Mouse (Mus musculus) MEL (cell line): ENCODE measurements around the gene Dlg2. TPM values are rescaled to one million over a fixed set of nuclear protein-coding genes. Genes with fewer than 3 reads are reported as not detected.

Source experiments
- DNase-seq: peaks from one replicate; pipeline ENCODE4 v3.0.0; 2011; ENCODE audit warnings: low read depth, low spot score
- H3K27ac ChIP-seq: 2 replicates; pipeline ENCODE4 v1.5.1; 2012; ENCODE audit warnings: low read depth, mild to moderate bottlenecking, control low read depth, low read length, moderate library complexity; ENCODE audit not compliant: control insufficient read depth
- H3K27me3 ChIP-seq, 2 experiments: fragments of 150-350 bp in 1 of 2; sonication (generic) in 1 of 2; 2 replicates each; pipeline ENCODE4 v1.6.1; 2012; ENCODE audit warnings: low read length in 2 of 2, mild to moderate bottlenecking in 2 of 2, improper control_type of control experiment in 1 of 2, moderate library complexity in 1 of 2; ENCODE audit not compliant: insufficient read depth in 2 of 2, control insufficient read depth in 1 of 2
- H3K36me3 ChIP-seq, 2 experiments: 2 replicates each; pipeline ENCODE4 v1.6.1; 2012 to 2014; ENCODE audit warnings: low read length in 2 of 2, improper control_type of control experiment in 1 of 2, inconsistent platforms in 1 of 2, mild to moderate bottlenecking in 1 of 2; ENCODE audit not compliant: insufficient read depth in 2 of 2, control insufficient read depth in 1 of 2
- H3K4me1 ChIP-seq, 2 experiments: fragments of 150-350 bp in 1 of 2; sonication (generic) in 1 of 2; 2 replicates each; pipeline ENCODE4 v1.6.1; 2012; ENCODE audit warnings: low read length in 2 of 2, improper control_type of control experiment in 1 of 2, mild to moderate bottlenecking in 1 of 2; ENCODE audit not compliant: insufficient read depth in 2 of 2, control insufficient read depth in 1 of 2
- H3K4me3 ChIP-seq, 2 experiments: fragments of 150-350 bp in 1 of 2; sonication (generic) in 1 of 2; 2 replicates each; pipeline ENCODE4 v1.5.1; 2012; ENCODE audit warnings: low read depth in 2 of 2, low read length in 2 of 2, mild to moderate bottlenecking in 2 of 2, moderate library complexity in 2 of 2, control low read depth in 1 of 2, improper control_type of control experiment in 1 of 2; ENCODE audit not compliant: control insufficient read depth in 1 of 2, insufficient read depth in 1 of 2
- H3K79me2 ChIP-seq: 2 replicates; pipeline ENCODE4 v1.6.1; 2012; ENCODE audit warnings: mild to moderate bottlenecking, low read length, moderate library complexity; ENCODE audit not compliant: control insufficient read depth, poor library complexity, insufficient read depth
- H3K9ac ChIP-seq: 2 replicates; pipeline ENCODE4 v1.6.1; 2012; ENCODE audit warnings: low read depth, mild to moderate bottlenecking, control low read depth, low read length, moderate library complexity; ENCODE audit not compliant: control insufficient read depth, poor library complexity, severe bottlenecking
- H3K9me3 ChIP-seq: fragments of 150-350 bp; sonication (generic); replicated peaks from 2 replicates; pipeline ENCODE4 v1.6.1; 2012; ENCODE audit warnings: mild to moderate bottlenecking, low read length, improper control_type of control experiment, moderate library complexity; ENCODE audit not compliant: insufficient read depth
- CHD1 ChIP-seq: IDR thresholded peaks from 2 replicates; pipeline ENCODE4 v1.6.1; 2012; ENCODE audit warnings: low read depth, mild to moderate bottlenecking, inconsistent platforms, low read length, improper control_type of control experiment
- CHD2 ChIP-seq: IDR thresholded peaks from 2 replicates; pipeline ENCODE4 v1.6.1; 2011; ENCODE audit warnings: low read length, improper control_type of control experiment
- CTCF ChIP-seq, 3 experiments: IDR thresholded peaks in 2 of 3; conservative IDR thresholded peaks in 1 of 3; 2 replicates each; pipeline ENCODE4 v1.5.1; 2011 to 2012; ENCODE audit warnings: low read length in 3 of 3, low read depth in 2 of 3, mild to moderate bottlenecking in 2 of 3, improper control_type of control experiment in 1 of 3, inconsistent platforms in 1 of 3, mixed read lengths in 1 of 3, moderate library complexity in 1 of 3; ENCODE audit not compliant: control insufficient read depth in 1 of 3, insufficient read depth in 1 of 3, poor library complexity in 1 of 3, severe bottlenecking in 1 of 3
- E2F4 ChIP-seq: IDR thresholded peaks from 2 replicates; pipeline ENCODE4 v1.6.1; 2011; ENCODE audit warnings: low read depth, low read length, improper control_type of control experiment, borderline replicate concordance
- ELF1 ChIP-seq: IDR thresholded peaks from 2 replicates; pipeline ENCODE4 v1.6.1; 2014; ENCODE audit warnings: low read depth, mild to moderate bottlenecking, inconsistent platforms, low read length, improper control_type of control experiment, moderate library complexity
- ETS1 ChIP-seq: IDR thresholded peaks from 2 replicates; pipeline ENCODE4 v1.6.1; 2012; ENCODE audit warnings: low read depth, mild to moderate bottlenecking, inconsistent platforms, low read length, improper control_type of control experiment, moderate library complexity
- HCFC1 ChIP-seq: IDR thresholded peaks from 2 replicates; pipeline ENCODE4 v1.6.1; 2012; ENCODE audit warnings: low read depth, mild to moderate bottlenecking, inconsistent platforms, low read length, improper control_type of control experiment, moderate library complexity
- JUND ChIP-seq: IDR thresholded peaks from 2 replicates; pipeline ENCODE4 v1.6.1; 2011; ENCODE audit warnings: low read depth, mild to moderate bottlenecking, improper control_type of control experiment, low read length
- KAT2A ChIP-seq: conservative IDR thresholded peaks from 2 replicates; pipeline ENCODE4 v1.6.1; 2012; ENCODE audit warnings: low read depth, low read length, improper control_type of control experiment, inconsistent platforms
- MAFK ChIP-seq: IDR thresholded peaks from 2 replicates; pipeline ENCODE4 v1.6.1; 2011; ENCODE audit warnings: low read depth, mild to moderate bottlenecking, low read length, improper control_type of control experiment, borderline replicate concordance
- MXI1 ChIP-seq: IDR thresholded peaks from 2 replicates; pipeline ENCODE4 v1.6.1; 2011; ENCODE audit warnings: mild to moderate bottlenecking, low read depth, low read length, improper control_type of control experiment
- MYB ChIP-seq: IDR thresholded peaks from 2 replicates; pipeline ENCODE4 v1.6.1; 2011; ENCODE audit warnings: mild to moderate bottlenecking, low read depth, low read length, improper control_type of control experiment
- POLR2AphosphoS5 ChIP-seq: IDR thresholded peaks from 2 replicates; pipeline ENCODE4 v1.6.1; 2012; ENCODE audit warnings: low read depth, borderline replicate concordance, mild to moderate bottlenecking, inconsistent platforms, low read length, moderate library complexity, mixed read lengths
- RAD21 ChIP-seq: IDR thresholded peaks from 2 replicates; pipeline ENCODE4 v1.6.1; 2011; ENCODE audit warnings: mild to moderate bottlenecking, low read depth, low read length, improper control_type of control experiment
- RCOR1 ChIP-seq: IDR thresholded peaks from 2 replicates; pipeline ENCODE4 v1.6.1; 2012; ENCODE audit warnings: low read depth, mild to moderate bottlenecking, inconsistent platforms, low read length, improper control_type of control experiment
- SIN3A ChIP-seq: IDR thresholded peaks from 2 replicates; pipeline ENCODE4 v1.6.1; 2012; ENCODE audit warnings: low read length, improper control_type of control experiment, inconsistent platforms
- SMC3 ChIP-seq: IDR thresholded peaks from 2 replicates; pipeline ENCODE4 v1.6.1; 2011; ENCODE audit warnings: low read depth, low read length, improper control_type of control experiment
- TAL1 ChIP-seq: IDR thresholded peaks from 2 replicates; pipeline ENCODE4 v1.6.1; 2012; ENCODE audit warnings: mild to moderate bottlenecking, inconsistent platforms, low read length, moderate library complexity, mixed read lengths
- TBP ChIP-seq: IDR thresholded peaks from 2 replicates; pipeline ENCODE4 v1.8.0; 2011; ENCODE audit warnings: low read depth, low read length, improper control_type of control experiment
- ZC3H11A ChIP-seq: IDR thresholded peaks from 2 replicates; pipeline ENCODE4 v1.6.1; 2012; ENCODE audit warnings: low read depth, mild to moderate bottlenecking, inconsistent platforms, low read length, improper control_type of control experiment
- ZKSCAN1 ChIP-seq: IDR thresholded peaks from 2 replicates; pipeline ENCODE4 v1.6.1; 2012; ENCODE audit warnings: low read depth, mild to moderate bottlenecking, inconsistent platforms, low read length, improper control_type of control experiment, moderate library complexity
- ZNF384 ChIP-seq: IDR thresholded peaks from 2 replicates; pipeline ENCODE4 v1.6.1; 2012; ENCODE audit warnings: low read depth, mild to moderate bottlenecking, inconsistent platforms, low read length, improper control_type of control experiment
- polyA plus RNA-seq, 2 experiments: library from polyadenylated mRNA; stranded (reverse) in 1 of 2; unstranded in 1 of 2; fragments of >175 nt in 1 of 2; fragments of >200 nt in 1 of 2; gene quantifications; 2 replicates each; pipeline versions ENCODE4 v1.2.1 to v1.2.4; 2012; ENCODE audit warnings: low replicate concordance in 2 of 2, low read depth in 1 of 2; ENCODE audit not compliant: insufficient read length in 2 of 2, insufficient read depth in 1 of 2, missing spikeins in 1 of 2
- total RNA-seq: library from RNA; depleted of rRNA; stranded (reverse); fragments of 300-350 nt; gene quantifications from 2 replicates; pipeline ENCODE4 v1.2.3, GENCODE M21; 2012

Gene Dlg2
- total and polyA plus RNA-seq, 3 experiments = 0.04 TPM; not detected in 2

DNA sequence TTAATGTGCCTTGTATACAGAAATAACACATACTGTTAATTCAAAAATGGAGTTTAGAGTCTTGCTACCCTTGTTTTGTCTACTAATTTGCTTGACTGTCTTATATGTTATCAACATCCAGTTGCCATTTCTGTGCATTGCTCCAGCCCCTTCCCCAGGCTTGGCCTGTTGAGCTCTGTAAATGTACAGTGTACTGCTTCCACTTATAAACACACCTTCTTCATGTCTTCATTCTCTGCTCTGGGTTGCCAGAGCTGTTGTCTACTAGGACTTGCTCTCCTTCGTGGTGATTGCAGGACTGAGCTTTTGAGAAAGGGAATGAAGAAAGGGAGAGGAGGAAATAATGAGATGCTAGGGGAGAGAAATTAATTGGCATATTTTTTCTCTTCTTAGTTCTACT, 227.5 kb downstream of the Dlg2 start:
- H3K4me3 ChIP-seq = no peak overlapping the region
- TF ChIP-seq SIN3A = no peak
- TF ChIP-seq ZC3H11A = no peak
- TF ChIP-seq CTCF (IDR thresholded peaks at IDR 0.05 in 2 of 3, conservative IDR thresholded peaks at IDR 0.05 in 1 of 3; ENCODE audit: control insufficient read depth in 1 of 3, insufficient read depth in 1 of 3, low read depth in 2 of 3, low read length in 3 of 3, poor library complexity in 1 of 3, severe bottlenecking in 1 of 3) = no peak
- TF ChIP-seq MXI1 = no peak
- no peak for TF ChIP-seq CHD1
- TF ChIP-seq RAD21 = no peak
- no peak for TF ChIP-seq ETS1
- TF ChIP-seq ZNF384 = no peak
- TF ChIP-seq MAFK = no peak
- TF ChIP-seq JUND = no peak
- no peak for TF ChIP-seq KAT2A
- TF ChIP-seq TAL1 = no peak
- TF ChIP-seq ZKSCAN1 = no peak
- H3K27ac ChIP-seq = no peak overlapping the region
- no peaks in the 10 kb centered on the region for H3K36me3 ChIP-seq
- no peak overlapping the region for H3K9ac ChIP-seq
- H3K27me3 ChIP-seq = no peaks in the 10 kb centered on the region
- H3K79me2 ChIP-seq = no peaks in the 10 kb centered on the region
- no peak for DNase-seq
- H3K4me1 ChIP-seq = no peaks in the 10 kb centered on the region
- no peaks in the 10 kb centered on the region for H3K9me3 ChIP-seq

DNA sequence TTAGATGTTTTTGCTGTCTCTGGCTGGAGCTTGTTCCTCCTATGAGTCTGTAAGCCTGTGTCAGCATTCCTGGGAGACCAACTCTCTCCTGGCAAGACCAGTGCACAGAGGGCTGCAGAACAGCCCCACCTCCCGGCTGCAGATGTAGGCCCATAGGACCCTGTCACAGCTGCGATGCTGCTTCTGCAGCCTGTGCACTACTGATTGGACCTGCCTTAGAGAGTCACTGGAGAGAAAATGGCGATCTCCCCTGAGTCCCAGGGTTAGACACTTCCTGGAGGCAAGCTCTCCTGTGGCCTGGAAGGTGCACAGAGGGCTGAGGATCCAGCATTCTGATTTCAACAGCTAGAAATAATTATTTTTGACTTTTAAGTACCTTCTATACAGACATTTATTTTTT, 257.6 kb downstream of the Dlg2 start:
- no peaks in the 10 kb centered on the region for H3K79me2 ChIP-seq

More for the DNA sequence above, 257.6 kb downstream of the Dlg2 start:
- no peak overlapping the region for H3K9ac ChIP-seq
- no peak overlapping the region for H3K27ac ChIP-seq
- H3K4me1 ChIP-seq = no peaks in the 10 kb centered on the region
- H3K36me3 ChIP-seq = no peaks in the 10 kb centered on the region
- no peaks in the 10 kb centered on the region for H3K9me3 ChIP-seq
- DNase-seq = no peak
- TF ChIP-seq TBP (no peak), RAD21 (no peak), SIN3A (no peak), HCFC1 (no peak), TAL1 (no peak), JUND (no peak), ZC3H11A (no peak), ETS1 (no peak), CHD1 (no peak), CHD2 (no peak), MYB (no peak), E2F4 (no peak), ELF1 (no peak), RCOR1 (no peak), MAFK (no peak), POLR2AphosphoS5 (no peak), SMC3 (no peak)
- TF ChIP-seq, all 39 proteins: peak for 0
- H3K27me3 ChIP-seq = no peaks in the 10 kb centered on the region
- no peak overlapping the region for H3K4me3 ChIP-seq
